Mouse (Mus musculus): ENCODE results near the gene Ms4a4c. TPM values are rescaled to one million over a fixed set of nuclear protein-coding genes. Genes with fewer than 3 reads are reported as not detected.

The Ms4a4c gene
- polyA plus RNA-seq, 1 experiment from 2014 or later: 1.2 TPM

DNA sequence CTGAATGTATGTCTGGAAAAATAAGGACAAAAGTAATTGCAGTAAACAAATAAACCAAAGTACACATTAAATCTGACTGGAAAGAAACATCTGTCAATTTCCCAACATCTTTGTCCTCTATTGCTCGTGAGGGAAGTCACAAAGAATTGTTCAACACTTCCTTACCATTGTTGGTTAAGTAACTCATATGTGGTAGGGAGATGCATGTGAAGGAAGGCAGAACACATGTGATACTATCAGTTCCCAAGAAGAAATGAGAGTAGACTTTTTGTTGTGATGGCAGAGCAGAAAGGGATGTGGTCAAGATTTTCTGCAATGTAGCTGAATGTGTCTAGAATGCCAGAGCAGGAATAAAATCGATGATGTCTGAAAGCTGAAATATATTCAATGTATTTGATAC lies 28.2 kb upstream of the Ms4a4c start:
- H3K4me2 ChIP-seq (replicated peaks; ENCODE audit: low read depth, low read length): no peak overlapping the region
- H3K36me3 ChIP-seq (ENCODE audit: insufficient read depth, low read length): no peaks in the 10 kb centered on the region
- H3K27ac ChIP-seq (ENCODE audit: low read length): no peak overlapping the region
- H3K9me3 ChIP-seq (ENCODE audit: low read length): no peaks in the 10 kb centered on the region
- no peaks in the 10 kb centered on the region for H3K4me1 ChIP-seq (ENCODE audit: insufficient read depth, low read depth, low read length)
- WGBS: 62% methylated on average over 2 of the region's 2 CpGs
- no peak overlapping the region for H3K9ac ChIP-seq (replicated peaks; ENCODE audit: low read depth)
- H3K4me3 ChIP-seq (ENCODE audit: low read depth, low read length): no peak overlapping the region
- ATAC-seq (no peak), DNase-seq (ENCODE audit: low spot score) (peak; percentile 9)
- TF ChIP-seq EP300 (IDR thresholded peaks at IDR 0.05) (no peak), CTCF (IDR thresholded peaks at IDR 0.05) (no peak)
- H3K27me3 ChIP-seq (replicated peaks; ENCODE audit: insufficient read depth, low read length): no peaks in the 10 kb centered on the region

GRCm38 (mm10) chr19:11387109-11387508 lies 17.5 kb upstream of the Ms4a4c start:
- ATAC-seq (no peak), DNase-seq (ENCODE audit: low spot score) (no peak)
- no peaks in the 10 kb centered on the region for H3K9me3 ChIP-seq (ENCODE audit: low read length)
- H3K4me3 ChIP-seq (ENCODE audit: low read depth, low read length): no peak overlapping the region
- no peak overlapping the region for H3K4me2 ChIP-seq (replicated peaks; ENCODE audit: low read depth, low read length)
- no peaks in the 10 kb centered on the region for H3K27me3 ChIP-seq (replicated peaks; ENCODE audit: insufficient read depth, low read length)
- no peak overlapping the region for H3K9ac ChIP-seq (replicated peaks; ENCODE audit: low read depth)
- H3K27ac ChIP-seq (ENCODE audit: low read length): no peak overlapping the region
- no peak for TF ChIP-seq CTCF (IDR thresholded peaks at IDR 0.05)
- TF ChIP-seq EP300 (IDR thresholded peaks at IDR 0.05): no peak
- H3K4me1 ChIP-seq (ENCODE audit: insufficient read depth, low read depth, low read length): no peaks in the 10 kb centered on the region
- 77% methylated on average over 2 of the region's 2 CpGs for WGBS
- H3K36me3 ChIP-seq (ENCODE audit: insufficient read depth, low read length): no peaks in the 10 kb centered on the region

DNA sequence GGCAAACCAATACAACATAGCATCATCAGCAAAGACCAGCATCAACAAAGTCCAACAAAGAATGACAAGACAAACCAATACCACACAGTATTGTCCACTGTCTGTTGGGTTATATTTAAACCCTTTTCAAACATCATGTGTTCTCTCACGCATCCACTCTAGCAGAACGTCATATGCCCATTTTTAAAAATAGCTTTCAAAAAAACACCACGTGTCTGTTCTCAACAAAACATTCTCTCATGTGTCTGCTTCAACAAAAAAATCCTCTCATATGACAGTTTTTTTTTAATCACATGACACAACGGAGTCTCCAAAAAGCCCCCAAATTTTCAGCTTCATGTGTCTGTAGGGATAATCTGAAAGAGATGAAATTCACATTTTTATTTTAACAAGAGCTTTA lies 16.9 kb upstream of the Ms4a4c start:
- H3K9ac ChIP-seq (replicated peaks; ENCODE audit: low read depth): no peak overlapping the region
- no peaks in the 10 kb centered on the region for H3K4me1 ChIP-seq (ENCODE audit: insufficient read depth, low read depth, low read length)
- H3K27me3 ChIP-seq (replicated peaks; ENCODE audit: insufficient read depth, low read length): no peaks in the 10 kb centered on the region
- no peaks in the 10 kb centered on the region for H3K9me3 ChIP-seq (ENCODE audit: low read length)
- no peak for DNase-seq (ENCODE audit: low spot score)
- H3K4me2 ChIP-seq (replicated peaks; ENCODE audit: low read depth, low read length): no peak overlapping the region
- H3K27ac ChIP-seq (ENCODE audit: low read length): no peak overlapping the region
- WGBS: 81% methylated on average over 4 of the region's 4 CpGs
- TF ChIP-seq CTCF (IDR thresholded peaks at IDR 0.05) (no peak), EP300 (IDR thresholded peaks at IDR 0.05) (no peak)
- no peaks in the 10 kb centered on the region for H3K36me3 ChIP-seq (ENCODE audit: insufficient read depth, low read length)
- ATAC-seq: no peak
- no peak overlapping the region for H3K4me3 ChIP-seq (ENCODE audit: low read depth, low read length)

GRCm38 (mm10) chr19:11388949-11389348 lies 15.6 kb upstream of the Ms4a4c start:
- DNase-seq (ENCODE audit: low spot score): no peak
- no peaks in the 10 kb centered on the region for H3K4me1 ChIP-seq (ENCODE audit: insufficient read depth, low read depth, low read length)
- 76% methylated on average over 2 of the region's 2 CpGs for WGBS

GRCm38 (mm10) chr19:11395769-11396168 lies 8.8 kb upstream of the Ms4a4c start:
- Histone ChIP-seq H3K4me1 (ENCODE audit: insufficient read depth, low read depth, low read length) (no peaks in the 10 kb centered on the region), H3K27me3 (replicated peaks; ENCODE audit: insufficient read depth, low read length) (no peaks in the 10 kb centered on the region), H3K4me3 (ENCODE audit: low read depth, low read length) (no peak overlapping the region), H3K4me2 (replicated peaks; ENCODE audit: low read depth, low read length) (no peak overlapping the region), H3K9ac (replicated peaks; ENCODE audit: low read depth) (no peak overlapping the region), H3K27ac (ENCODE audit: low read length) (no peak overlapping the region), H3K9me3 (ENCODE audit: low read length) (no peaks in the 10 kb centered on the region), H3K36me3 (ENCODE audit: insufficient read depth, low read length) (no peaks in the 10 kb centered on the region)
- no peak for DNase-seq (ENCODE audit: low spot score)
- no peak for TF ChIP-seq EP300 (IDR thresholded peaks at IDR 0.05)
- no peak for TF ChIP-seq CTCF (IDR thresholded peaks at IDR 0.05)
- ATAC-seq: no peak

More at GRCm38 (mm10) chr19:11388949-11389348, 15.6 kb upstream of the Ms4a4c start:
- no peak for TF ChIP-seq CTCF (IDR thresholded peaks at IDR 0.05)
- TF ChIP-seq EP300 (IDR thresholded peaks at IDR 0.05): no peak
- no peak overlapping the region for H3K27ac ChIP-seq (ENCODE audit: low read length)
- H3K4me2 ChIP-seq (replicated peaks; ENCODE audit: low read depth, low read length): no peak overlapping the region
- ATAC-seq: no peak
- no peak overlapping the region for H3K9ac ChIP-seq (replicated peaks; ENCODE audit: low read depth)
- H3K27me3 ChIP-seq (replicated peaks; ENCODE audit: insufficient read depth, low read length): no peaks in the 10 kb centered on the region
- no peak overlapping the region for H3K4me3 ChIP-seq (ENCODE audit: low read depth, low read length)
- H3K36me3 ChIP-seq (ENCODE audit: insufficient read depth, low read length): no peaks in the 10 kb centered on the region
- no peaks in the 10 kb centered on the region for H3K9me3 ChIP-seq (ENCODE audit: low read length)

DNA sequence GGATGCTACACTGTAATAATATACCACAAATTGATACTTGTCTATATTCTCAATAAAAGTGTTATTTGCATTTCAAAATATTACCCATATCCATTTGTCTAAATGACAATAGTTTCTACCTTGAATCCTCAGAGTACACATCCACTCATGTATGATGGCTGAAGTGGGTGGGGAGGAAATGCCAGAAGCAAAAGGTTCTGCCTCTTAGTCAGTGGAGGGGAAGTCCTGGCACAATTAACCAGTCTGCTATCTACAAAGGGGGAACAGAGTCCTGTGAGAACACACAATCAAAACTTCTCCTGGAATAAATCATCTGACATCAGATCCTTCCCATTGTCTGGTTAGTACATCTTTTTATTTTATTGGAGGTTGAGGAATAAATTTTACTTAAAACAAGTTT lies 2.9 kb downstream of the Ms4a4c start:
- Histone ChIP-seq H3K27ac (ENCODE audit: low read length) (no peak overlapping the region), H3K9ac (replicated peaks; ENCODE audit: low read depth) (no peak overlapping the region), H3K27me3 (replicated peaks; ENCODE audit: insufficient read depth, low read length) (no peaks in the 10 kb centered on the region), H3K4me3 (ENCODE audit: low read depth, low read length) (no peak overlapping the region), H3K4me2 (replicated peaks; ENCODE audit: low read depth, low read length) (no peak overlapping the region), H3K36me3 (ENCODE audit: insufficient read depth, low read length) (no peaks in the 10 kb centered on the region), H3K9me3 (ENCODE audit: low read length) (no peaks in the 10 kb centered on the region), H3K4me1 (ENCODE audit: insufficient read depth, low read depth, low read length) (no peaks in the 10 kb centered on the region)
- no peak for ATAC-seq
- TF ChIP-seq CTCF (IDR thresholded peaks at IDR 0.05) (no peak), EP300 (IDR thresholded peaks at IDR 0.05) (no peak)
- DNase-seq (ENCODE audit: low spot score): no peak

- WGBS: 88% methylated on average over 1 of the region's 1 CpGs
- no peaks in the 10 kb centered on the region for H3K36me3 ChIP-seq (ENCODE audit: insufficient read depth, low read length)
Observed at GRCm38 (mm10) chr19:11408591-11408990, 4.0 kb downstream of the Ms4a4c start.

More at GRCm38 (mm10) chr19:11408591-11408990, 4.0 kb downstream of the Ms4a4c start:
- Histone ChIP-seq H3K4me3 (ENCODE audit: low read depth, low read length) (no peak overlapping the region), H3K4me1 (ENCODE audit: insufficient read depth, low read depth, low read length) (no peaks in the 10 kb centered on the region), H3K27ac (ENCODE audit: low read length) (no peak overlapping the region), H3K9me3 (ENCODE audit: low read length) (no peaks in the 10 kb centered on the region), H3K9ac (replicated peaks; ENCODE audit: low read depth) (no peak overlapping the region), H3K27me3 (replicated peaks; ENCODE audit: insufficient read depth, low read length) (no peaks in the 10 kb centered on the region), H3K4me2 (replicated peaks; ENCODE audit: low read depth, low read length) (no peak overlapping the region)
- DNase-seq (ENCODE audit: low spot score): no peak
- TF ChIP-seq EP300 (IDR thresholded peaks at IDR 0.05): no peak
- TF ChIP-seq CTCF (IDR thresholded peaks at IDR 0.05): no peak
- ATAC-seq: no peak
